Mouse (Mus musculus) c-Kit-negative CD71-positive TER-119-positive erythroid progenitor cells, embryonic 14.5 days (primary cell): ENCODE data around the gene Slc4a5.
A peak's percentile ranks its signal among the peaks of the same experiment; 100 is the strongest.

ENCODE experiments used
- DNase-seq: peaks from one replicate; pipeline ENCODE4 v3.0.0-alpha.2; 2013; ENCODE audit warnings: low read depth, low spot score

Gene Slc4a5

DNA sequence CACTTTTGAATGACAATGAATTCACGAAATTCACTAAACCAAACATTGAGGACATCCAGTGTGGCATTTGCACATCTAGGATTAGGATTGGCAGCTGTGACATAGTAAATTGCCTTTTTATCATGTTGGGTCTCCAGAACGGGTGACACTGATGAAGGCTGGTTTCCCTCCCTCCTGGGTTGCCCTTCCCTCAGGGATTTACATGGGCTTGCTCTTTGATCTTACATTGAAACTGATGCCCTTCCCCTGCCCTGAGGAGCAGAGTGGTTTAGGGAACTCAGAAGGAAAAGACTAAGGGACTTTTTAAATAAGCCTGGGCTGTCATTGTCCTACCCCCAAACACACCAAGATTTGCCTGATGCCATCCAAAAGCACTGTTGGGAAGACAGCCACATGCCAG lies 11.9 kb downstream of the Slc4a5 start:
- DNase-seq = no peak

- DNase-seq = no peak
These were observed 13.7 kb downstream of the Slc4a5 start for GRCm38 (mm10) chr6:83233306-83233705.

GRCm38 (mm10) chr6:83234280-83234741 lies 14.7 kb downstream of the Slc4a5 start:
- no peak for DNase-seq

DNA sequence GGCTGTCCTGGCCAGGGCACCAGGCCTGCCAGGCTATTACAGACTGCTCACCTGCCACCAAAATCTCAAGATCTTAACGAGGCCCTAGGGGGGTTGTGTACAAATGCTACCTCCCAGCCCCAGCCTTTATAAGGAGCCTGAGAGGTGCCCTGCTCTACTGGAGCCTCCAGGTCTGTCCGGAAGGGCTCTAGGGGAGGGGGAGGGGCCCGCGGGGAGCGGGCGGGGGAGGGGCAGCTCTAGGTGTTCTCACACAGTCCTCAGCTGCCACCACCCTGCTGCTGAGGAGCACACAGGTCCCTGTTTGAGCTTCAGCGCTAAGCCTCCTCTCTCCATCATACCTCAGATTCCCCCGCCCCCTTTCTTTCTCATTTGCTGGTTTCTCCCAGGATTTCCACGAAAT lies 17.5 kb downstream of the Slc4a5 start:
- DNase-seq = no peak

GRCm38 (mm10) chr6:83244422-83245061 lies 24.9 kb downstream of the Slc4a5 start:
- no peak for DNase-seq

- no peak for DNase-seq
These were observed 25.5 kb downstream of the Slc4a5 start for GRCm38 (mm10) chr6:83245134-83245533.

GRCm38 (mm10) chr6:83245997-83246396 lies 26.4 kb downstream of the Slc4a5 start:
- DNase-seq = peak; percentile 63

DNA sequence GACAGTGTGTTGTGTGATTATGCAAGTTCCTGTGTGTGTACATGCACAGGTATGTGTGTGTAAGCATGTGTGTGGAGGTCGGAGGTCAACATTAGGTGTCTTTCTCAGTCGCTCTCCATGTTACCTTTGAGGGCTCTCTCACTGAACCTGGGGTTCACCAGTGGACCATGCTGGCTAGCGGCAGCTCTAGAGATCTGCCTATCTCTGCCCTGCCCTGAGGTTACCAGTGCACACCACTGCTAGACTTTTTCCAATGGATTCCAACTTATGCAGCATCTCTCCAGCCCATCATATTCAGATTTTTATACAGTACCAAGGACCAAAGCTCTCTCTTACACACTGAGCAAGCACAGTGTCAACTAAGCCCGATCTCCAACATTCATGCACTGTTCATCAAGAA lies 27.1 kb downstream of the Slc4a5 start:
- DNase-seq = no peak

- DNase-seq = no peak
These were observed 27.5 kb downstream of the Slc4a5 start for GRCm38 (mm10) chr6:83247153-83247552.

- DNase-seq = no peak
These were observed 34.6 kb downstream of the Slc4a5 start for GRCm38 (mm10) chr6:83254242-83254641.

GRCm38 (mm10) chr6:83264516-83264915 lies 44.9 kb downstream of the Slc4a5 start:
- no peak for DNase-seq

DNA sequence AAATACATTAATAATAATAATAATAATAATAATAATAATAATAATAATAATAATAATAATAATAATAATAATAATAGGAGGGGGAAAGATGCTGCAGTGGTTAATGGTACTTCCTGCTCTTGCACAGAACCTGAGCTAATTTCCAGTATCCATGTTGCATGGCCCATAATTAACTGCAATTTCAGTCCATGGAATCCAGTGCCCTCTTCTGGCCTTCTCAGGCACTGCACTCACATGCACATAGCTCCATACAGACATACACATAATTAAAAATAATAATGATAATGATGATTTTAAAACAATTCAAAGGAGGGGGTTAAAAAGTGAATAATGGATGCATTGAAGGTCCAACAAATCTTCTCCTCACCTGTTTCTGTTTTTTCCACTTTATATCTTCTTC lies 45.6 kb downstream of the Slc4a5 start:
- DNase-seq = peak; percentile 49

DNA sequence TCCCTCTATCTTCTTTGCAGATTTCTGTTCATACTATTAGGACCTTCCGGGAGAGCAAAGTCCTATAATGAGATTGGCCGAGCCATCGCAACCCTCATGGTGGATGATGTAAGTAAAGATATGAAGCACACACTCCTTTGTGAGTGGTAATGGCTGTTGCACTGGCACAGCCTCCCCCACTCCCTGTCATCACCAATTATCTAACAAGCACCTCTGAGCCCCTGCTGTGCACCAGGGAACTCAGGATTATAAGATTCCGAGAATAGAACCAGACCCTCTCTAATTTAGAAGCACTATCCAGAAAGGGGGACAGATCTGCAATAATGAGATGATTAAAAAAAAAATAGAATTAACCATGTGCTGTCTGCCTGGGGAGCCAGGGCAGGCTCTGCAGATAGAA lies 46.0 kb downstream of the Slc4a5 start:
- DNase-seq = no peak

- no peak for DNase-seq
These were observed 48.0 kb downstream of the Slc4a5 start for GRCm38 (mm10) chr6:83267616-83268015.

DNA sequence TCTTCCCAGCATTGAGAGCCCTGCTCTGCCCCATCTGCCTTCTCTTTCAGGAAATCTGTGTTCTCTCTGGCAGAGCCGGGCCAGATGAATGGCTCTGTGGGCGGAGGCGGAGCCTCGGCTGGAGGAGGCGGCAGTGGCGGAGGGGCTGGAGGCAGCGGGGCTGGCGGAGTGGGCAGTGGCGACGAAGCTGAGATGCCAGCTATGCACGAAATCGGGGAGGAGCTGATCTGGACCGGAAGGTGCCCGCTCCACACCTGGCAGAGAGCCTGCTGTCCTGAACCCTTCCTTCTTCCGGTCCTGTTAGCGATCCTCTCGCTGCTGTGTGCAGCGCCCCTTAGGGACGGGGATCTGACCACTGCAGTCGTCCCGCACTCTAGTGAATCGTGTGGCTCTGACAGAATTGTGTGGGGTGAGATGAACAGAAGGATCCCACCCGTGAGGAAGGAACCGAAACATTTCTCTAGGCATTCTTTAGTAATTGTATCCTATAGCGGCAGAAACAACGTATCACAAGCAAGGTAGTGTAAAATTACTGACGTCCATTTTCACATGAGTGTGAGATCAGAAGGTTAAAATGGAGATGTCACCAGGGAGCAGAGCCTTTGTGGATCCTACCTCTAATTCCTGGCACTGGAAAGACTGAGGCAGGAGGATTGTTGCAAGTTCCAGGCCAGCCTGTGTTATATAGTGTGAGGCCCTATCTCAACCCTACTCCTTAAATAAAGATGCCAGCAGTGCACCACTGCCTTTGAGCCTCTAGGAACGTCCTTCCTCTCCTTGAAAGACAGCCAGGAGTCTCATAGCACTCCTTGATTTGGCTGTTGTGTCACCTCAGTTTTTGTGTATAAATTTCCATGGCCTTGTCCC lies 48.7 kb downstream of the Slc4a5 start:
- no peak for DNase-seq

DNA sequence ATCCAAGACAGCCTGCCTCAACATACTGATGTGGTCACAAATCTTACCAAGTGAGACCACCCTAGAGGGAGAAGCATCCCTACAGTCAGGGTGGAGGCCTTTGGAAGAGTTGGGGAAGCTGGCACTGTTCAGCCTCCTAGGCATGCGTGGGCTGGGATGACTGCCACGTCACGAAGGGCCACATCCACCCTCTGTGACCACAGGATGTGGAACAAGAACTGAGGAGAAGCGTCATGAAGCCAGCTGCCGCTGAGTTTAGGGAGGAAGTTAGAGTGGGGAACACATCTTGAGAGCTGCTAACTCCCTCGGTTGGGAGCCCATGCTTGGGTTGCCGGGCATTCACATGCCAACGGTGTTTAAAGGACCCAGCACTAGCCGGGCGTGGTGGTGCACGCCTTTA lies 54.1 kb downstream of the Slc4a5 start:
- DNase-seq = no peak

GRCm38 (mm10) chr6:83277151-83277550 lies 57.5 kb downstream of the Slc4a5 start:
- DNase-seq = no peak

DNA sequence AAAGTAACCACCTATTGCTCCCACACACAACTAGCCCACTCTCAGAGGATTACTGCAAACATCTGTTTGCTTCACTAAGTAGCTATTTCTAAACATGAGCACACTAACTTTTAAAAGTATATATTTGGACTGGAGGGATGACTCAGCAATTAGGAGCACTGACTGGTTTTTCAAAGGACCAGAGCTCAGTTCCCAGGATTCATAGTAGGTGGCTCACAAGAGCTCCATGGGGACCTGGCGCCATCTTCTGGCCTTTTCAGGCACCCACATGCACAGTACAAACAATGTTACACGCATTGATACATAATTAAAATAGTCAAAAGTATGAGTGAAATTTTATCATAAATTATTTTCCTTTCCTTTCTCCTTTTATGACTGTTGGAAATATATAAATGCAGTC lies 59.3 kb downstream of the Slc4a5 start:
- peak; percentile 57 for DNase-seq

GRCm38 (mm10) chr6:83280256-83280955 lies 60.8 kb downstream of the Slc4a5 start:
- peak; percentile 35 for DNase-seq

DNA sequence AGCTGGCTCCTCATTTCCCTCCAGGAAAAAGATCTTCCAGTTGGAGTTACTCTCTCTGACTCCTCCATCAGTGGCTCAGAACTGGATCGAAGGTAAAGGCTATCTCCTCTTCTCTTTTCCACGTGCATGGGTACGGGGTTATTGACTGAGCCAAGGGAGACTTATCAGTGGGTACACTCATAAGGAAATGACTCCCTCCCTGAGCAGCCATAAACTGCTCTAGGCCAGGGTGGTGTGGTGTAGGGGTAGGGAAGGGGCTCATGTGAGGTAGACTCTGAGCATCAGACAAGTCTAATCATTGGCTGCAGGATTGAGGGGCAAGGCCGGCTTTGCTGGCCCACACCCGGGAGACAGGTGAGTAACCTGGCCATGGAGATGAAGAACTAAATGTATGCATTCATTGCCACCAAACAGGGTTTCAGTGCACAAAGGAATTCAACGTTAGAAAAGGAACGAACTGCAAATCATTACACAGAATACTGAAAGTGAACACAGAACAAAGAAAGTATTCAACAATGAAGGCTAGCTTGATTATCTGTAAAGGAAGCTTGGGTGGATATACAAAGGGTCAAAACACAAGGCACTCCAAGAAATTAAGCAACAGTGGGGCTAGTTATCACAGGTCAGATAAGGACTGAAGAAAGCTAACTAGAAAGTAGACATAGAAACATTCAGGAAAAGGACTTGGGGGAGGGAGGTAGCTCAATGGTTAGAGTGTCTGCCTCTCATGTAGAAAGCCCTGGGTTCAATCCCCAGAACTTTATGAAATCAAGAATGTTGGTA lies 81.0 kb downstream of the Slc4a5 start:
- DNase-seq = no peak

DNA sequence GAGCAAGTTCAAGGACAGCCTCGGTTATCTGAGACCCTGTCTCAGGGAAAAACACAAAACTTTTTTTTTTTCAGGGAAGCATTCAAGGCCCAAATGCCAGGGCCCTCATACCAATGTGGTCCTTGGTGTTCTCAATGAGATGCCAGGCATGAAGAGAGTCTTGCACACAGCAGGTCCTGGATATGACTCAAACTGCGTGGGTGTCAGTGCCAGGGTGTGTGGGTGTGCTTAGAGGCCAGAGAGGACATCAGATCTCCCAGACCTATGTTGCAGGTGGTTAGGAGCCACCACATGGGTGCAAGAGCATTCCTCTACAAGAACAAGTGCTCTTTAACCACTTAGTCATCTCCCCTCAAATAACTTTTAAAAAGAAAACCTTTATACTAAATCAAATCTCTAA lies 81.7 kb downstream of the Slc4a5 start:
- DNase-seq = no peak

DNA sequence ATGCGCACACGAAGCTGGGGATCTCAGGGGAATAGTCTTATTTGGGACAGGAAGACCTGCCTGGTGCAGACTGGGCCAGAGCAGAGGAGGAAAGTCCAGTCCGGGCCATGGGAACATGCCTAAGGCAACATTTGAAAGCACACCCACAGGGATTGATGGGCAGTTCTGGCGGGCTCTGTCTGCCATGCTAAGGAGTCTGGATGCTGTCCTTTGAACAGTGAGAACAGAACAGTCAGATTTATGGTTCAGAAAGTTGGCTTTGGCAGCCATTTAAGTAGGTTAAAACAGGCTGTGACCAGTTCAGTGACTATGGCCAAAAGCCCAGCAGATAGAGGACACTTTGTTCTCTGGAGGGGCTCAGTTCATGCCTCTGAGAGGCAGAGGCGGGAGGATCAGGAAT lies 82.6 kb downstream of the Slc4a5 start:
- DNase-seq = no peak
